Mouse (Mus musculus) olfactory bulb, adult 2 months (tissue): ENCODE results near the gene Hmg20b.

Experiments used
- CTCF ChIP-seq: fragments of 200-500 bp; IDR thresholded peaks from 2 replicates; pipeline ENCODE4 v1.5.1; 2012; ENCODE audit warnings: low read depth, mild to moderate bottlenecking, low read length, moderate library complexity; ENCODE audit not compliant: insufficient read depth
- POLR2A ChIP-seq: fragments of 200-500 bp; IDR thresholded peaks from 2 replicates; pipeline ENCODE4 v1.6.1; 2012; ENCODE audit warnings: mild to moderate bottlenecking, low read depth, low read length, moderate library complexity; ENCODE audit not compliant: insufficient read depth

DNA sequence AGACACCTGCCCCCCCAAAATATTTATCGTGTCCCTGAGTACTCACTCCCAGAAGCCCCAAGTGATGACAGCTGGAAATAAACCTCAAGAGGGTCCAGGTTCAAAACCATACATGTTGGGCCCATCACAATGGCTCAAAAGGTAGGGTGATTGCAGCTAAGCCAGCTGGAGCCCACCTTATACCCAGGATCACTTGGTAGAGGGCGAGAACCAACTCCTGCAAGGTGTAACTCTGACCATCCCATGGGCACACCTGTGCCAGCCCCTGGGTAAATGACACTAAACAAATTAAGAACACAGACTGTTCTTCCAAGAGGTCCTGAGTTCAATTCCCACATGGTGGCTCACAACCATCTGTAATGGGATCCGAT, 28.9 kb upstream of the Hmg20b start:
- TF ChIP-seq CTCF (no peak), POLR2A (no peak)
